Mouse (Mus musculus): ENCODE measurements around the gene Nosip.
A peak's percentile ranks its signal among the peaks of the same experiment; 100 is the strongest.
"Not testable (repeated sequence)": the region's sequence is repeated elsewhere in the genome, so short reads cannot be mapped to it uniquely, and the experiment has no call there.

The Nosip gene

GRCm38 (mm10) chr7:45062239-45062835, at the start of gene Nosip, which contains the start of gene Prrg2:
Gene Nosip, plus strand, starts transcription at chr7:45062429.
Gene Prrg2, minus strand, starts transcription at chr7:45062677.
- peak; percentile 97 for DNase-seq (ENCODE audit: extremely low spot score, low read depth, low spot score)

GRCm38 (mm10) chr7:45012824-45013223, 49.4 kb upstream of the Nosip start:
- no peak for DNase-seq (ENCODE audit: extremely low spot score, low read depth, low spot score)

GRCm38 (mm10) chr7:45013366-45014095, 48.7 kb upstream of the Nosip start:
- no peak for DNase-seq (ENCODE audit: extremely low spot score, low read depth, low spot score)

GRCm38 (mm10) chr7:45014096-45014451, 48.2 kb upstream of the Nosip start:
- no peak for DNase-seq (ENCODE audit: extremely low spot score, low read depth, low spot score)

GRCm38 (mm10) chr7:45015344-45015956, 46.8 kb upstream of the Nosip start:
- DNase-seq (ENCODE audit: extremely low spot score, low read depth, low spot score), result no peak

GRCm38 (mm10) chr7:45015957-45016612, 46.1 kb upstream of the Nosip start, which contains the start of gene Scaf1:
Gene Scaf1, minus strand, starts transcription at chr7:45016363.
- peak; percentile 89 for DNase-seq (ENCODE audit: extremely low spot score, low read depth, low spot score)

- no peak for DNase-seq (ENCODE audit: extremely low spot score, low read depth, low spot score)
These were observed 45.5 kb upstream of the Nosip start for GRCm38 (mm10) chr7:45016761-45017160.

GRCm38 (mm10) chr7:45017242-45018061, 44.8 kb upstream of the Nosip start, which contains the start of gene Rras:
Gene Rras, plus strand, starts transcription at chr7:45017961.
- peak; percentile 95 for DNase-seq (ENCODE audit: extremely low spot score, low read depth, low spot score)

- DNase-seq (ENCODE audit: extremely low spot score, low read depth, low spot score), result no peak
These were observed 43.1 kb upstream of the Nosip start for GRCm38 (mm10) chr7:45019031-45019571.

- no peak for DNase-seq (ENCODE audit: extremely low spot score, low read depth, low spot score)
These were observed 42.0 kb upstream of the Nosip start for GRCm38 (mm10) chr7:45020225-45020624.

GRCm38 (mm10) chr7:45023711-45024110, 38.5 kb upstream of the Nosip start:
- DNase-seq (ENCODE audit: extremely low spot score, low read depth, low spot score), result not testable (repeated sequence)

- DNase-seq (ENCODE audit: extremely low spot score, low read depth, low spot score), result no peak
These were observed 37.7 kb upstream of the Nosip start for GRCm38 (mm10) chr7:45024281-45025248.

GRCm38 (mm10) chr7:45025601-45026220, 36.5 kb upstream of the Nosip start:
- no peak for DNase-seq (ENCODE audit: extremely low spot score, low read depth, low spot score)

- DNase-seq (ENCODE audit: extremely low spot score, low read depth, low spot score), result no peak
These were observed 36.0 kb upstream of the Nosip start for GRCm38 (mm10) chr7:45026256-45026655.

GRCm38 (mm10) chr7:45027761-45028160, 34.5 kb upstream of the Nosip start:
- DNase-seq (ENCODE audit: extremely low spot score, low read depth, low spot score), result no peak

GRCm38 (mm10) chr7:45028351-45028750, 33.9 kb upstream of the Nosip start:
- no peak for DNase-seq (ENCODE audit: extremely low spot score, low read depth, low spot score)

GRCm38 (mm10) chr7:45029995-45030394, 32.2 kb upstream of the Nosip start:
- no peak for DNase-seq (ENCODE audit: extremely low spot score, low read depth, low spot score)

GRCm38 (mm10) chr7:45030857-45031256, 31.4 kb upstream of the Nosip start:
- DNase-seq (ENCODE audit: extremely low spot score, low read depth, low spot score), result no peak
